Mouse (Mus musculus): ENCODE measurements around the gene Mup17. TPM values are rescaled to one million over a fixed set of nuclear protein-coding genes. Genes with fewer than 3 reads are reported as not detected.
"Not testable (repeated sequence)": the region's sequence is repeated elsewhere in the genome, so short reads cannot be mapped to it uniquely, and the experiment has no call there.

Gene Mup17
- polyA plus RNA-seq (2016; fragmentation: Nextera tagmentation; extraction: Ambion mirVana) = not detected in 2 replicates

DNA sequence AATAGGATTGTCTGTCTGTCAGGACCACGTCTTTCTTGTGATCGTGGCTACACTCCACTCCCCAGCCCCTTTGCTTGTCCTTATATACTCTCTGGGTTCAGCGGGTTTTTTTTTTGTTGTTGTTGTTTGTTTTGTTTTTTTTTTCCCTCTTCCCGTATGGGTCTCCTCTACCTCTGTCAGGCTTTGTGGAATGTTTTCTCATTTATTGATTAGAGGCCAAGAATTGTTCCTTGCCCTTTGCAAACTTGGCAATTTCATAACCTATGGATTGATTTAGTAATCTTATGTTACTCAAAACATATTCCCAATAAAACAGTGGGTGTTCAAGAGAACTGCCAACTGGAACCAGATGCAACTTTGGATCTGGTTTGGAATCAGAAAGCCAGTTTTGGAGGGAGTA, at the start of gene Mup17:
Gene Mup17 (minus strand): TSS at position 101 of the 400 bp plus-strand sequence.
- not testable (repeated sequence) for H3K9me3 ChIP-seq; H3K4me3 ChIP-seq; DNase-seq (ENCODE audit: low spot score); H3K27me3 ChIP-seq (ENCODE audit: insufficient read depth, poor library complexity, severe bottlenecking); H3K4me1 ChIP-seq; H3K27ac ChIP-seq; H3K36me3 ChIP-seq
- WGBS = 70% methylated on average over 4 of the region's 4 CpGs

DNA sequence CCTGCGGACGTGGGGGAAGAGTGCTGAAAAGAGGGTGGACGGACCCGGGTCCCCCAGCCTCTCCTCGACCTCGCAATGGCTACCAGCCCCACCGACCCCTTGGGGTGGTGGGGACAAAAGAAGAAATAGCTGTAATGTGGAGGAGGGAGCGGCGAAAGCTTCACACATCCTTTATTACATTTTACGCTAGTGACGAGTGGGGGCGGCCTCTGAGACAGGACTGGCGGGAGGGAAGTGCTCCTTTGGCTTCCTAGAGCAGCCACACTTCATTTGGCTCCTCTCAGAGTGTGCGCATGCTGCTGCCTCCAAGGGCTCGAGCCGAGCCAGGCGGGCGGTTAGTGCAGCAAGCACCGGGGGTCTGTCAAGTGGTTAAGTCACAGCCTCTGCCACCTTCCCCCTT, 24.1 kb downstream of the Mup17 start:
- not testable (repeated sequence) for H3K9me3 ChIP-seq; H3K4me3 ChIP-seq; H3K36me3 ChIP-seq; H3K27me3 ChIP-seq (ENCODE audit: insufficient read depth, poor library complexity, severe bottlenecking); H3K27ac ChIP-seq; H3K4me1 ChIP-seq; DNase-seq (ENCODE audit: low spot score)
- WGBS = 85% methylated on average over 17 of the region's 19 CpGs

DNA sequence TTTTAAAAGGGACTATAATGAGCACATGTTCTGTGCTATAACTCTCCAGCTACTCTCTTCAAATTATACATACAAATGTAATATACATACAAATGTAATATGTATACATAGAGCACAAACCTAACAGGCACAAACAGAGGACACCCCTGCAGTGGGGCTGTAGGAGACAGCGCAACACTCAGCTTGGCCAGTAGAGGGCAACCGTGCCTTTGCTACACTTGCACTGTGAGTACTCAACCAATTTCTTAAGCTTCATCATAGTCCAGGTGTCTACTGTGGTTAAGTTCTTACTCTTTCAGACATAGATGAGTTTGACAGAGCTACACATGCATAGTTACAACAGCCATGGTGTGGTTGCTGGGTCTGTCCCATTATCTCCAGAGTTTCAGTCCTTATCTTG, 39.8 kb downstream of the Mup17 start:
- not testable (repeated sequence) for H3K9me3 ChIP-seq; H3K27ac ChIP-seq; H3K27me3 ChIP-seq (ENCODE audit: insufficient read depth, poor library complexity, severe bottlenecking); H3K36me3 ChIP-seq; H3K4me1 ChIP-seq; DNase-seq (ENCODE audit: low spot score); H3K4me3 ChIP-seq
- WGBS = 39% methylated on average over 2 of the region's 2 CpGs

Other genes starting within 250 kb of the Mup17 start
- not detected in 2 replicates for gene Mup15, start 156.1 kb downstream of the Mup17 start, polyA plus RNA-seq (2016; fragmentation: Nextera tagmentation; extraction: Ambion mirVana)
- gene Mup16, start 76.3 kb downstream of the Mup17 start, polyA plus RNA-seq (2016; fragmentation: Nextera tagmentation; extraction: Ambion mirVana) = not detected in 2 replicates
- gene Mup18, start 78.3 kb upstream of the Mup17 start, polyA plus RNA-seq (2016; fragmentation: Nextera tagmentation; extraction: Ambion mirVana) = not detected in 2 replicates
- not detected in 2 replicates for gene Mup19, start 186.4 kb upstream of the Mup17 start, polyA plus RNA-seq (2016; fragmentation: Nextera tagmentation; extraction: Ambion mirVana)
- not detected in 2 replicates for gene Mup5, start 239.4 kb upstream of the Mup17 start, polyA plus RNA-seq (2016; fragmentation: Nextera tagmentation; extraction: Ambion mirVana)

Measured in heart, embryonic 10.5 days (tissue).